Mouse (Mus musculus): ENCODE results near the gene Mier2. TPM values are rescaled to one million over a fixed set of nuclear protein-coding genes. Genes with fewer than 3 reads are reported as not detected.

Mier2 gene
- total RNA-seq, 2 experiments from 2014 or later: 16.1 to 18.2 TPM

GRCm38 (mm10) chr10:79575754-79576153 lies 20.8 kb upstream of the Mier2 start:
- DNase-seq: no peak

- DNase-seq: no peak
These were observed 19.8 kb upstream of the Mier2 start for GRCm38 (mm10) chr10:79574796-79575195.

GRCm38 (mm10) chr10:79574350-79574749 lies 19.4 kb upstream of the Mier2 start:
- no peak for DNase-seq

GRCm38 (mm10) chr10:79573611-79574010 lies 18.6 kb upstream of the Mier2 start:
- no peak for DNase-seq

GRCm38 (mm10) chr10:79571314-79571713 lies 16.3 kb upstream of the Mier2 start:
- DNase-seq: no peak

GRCm38 (mm10) chr10:79569921-79570320 lies 14.9 kb upstream of the Mier2 start:
- no peak for DNase-seq

- DNase-seq: peak; percentile 0
These were observed 4.7 kb upstream of the Mier2 start for GRCm38 (mm10) chr10:79559716-79560115.

GRCm38 (mm10) chr10:79557496-79557895 lies 2.5 kb upstream of the Mier2 start:
- DNase-seq: peak; percentile 0

GRCm38 (mm10) chr10:79556951-79557350 lies 2.0 kb upstream of the Mier2 start:
- DNase-seq: peak; percentile 1

- DNase-seq: peak; percentile 3
These were observed 282 bp upstream of the Mier2 start for GRCm38 (mm10) chr10:79555238-79555724.

- DNase-seq: peak; percentile 4
These were observed 1.3 kb downstream of the Mier2 start for GRCm38 (mm10) chr10:79553691-79554090.

GRCm38 (mm10) chr10:79553176-79553575 lies 1.8 kb downstream of the Mier2 start:
- DNase-seq: peak; percentile 3

GRCm38 (mm10) chr10:79552531-79552930 lies 2.5 kb downstream of the Mier2 start:
- DNase-seq: no peak

GRCm38 (mm10) chr10:79550366-79550765 lies 4.6 kb downstream of the Mier2 start:
- no peak for DNase-seq

GRCm38 (mm10) chr10:79548971-79549723 lies 5.9 kb downstream of the Mier2 start:
- no peak for DNase-seq

- DNase-seq: no peak
These were observed 6.5 kb downstream of the Mier2 start for GRCm38 (mm10) chr10:79548546-79548945.

- DNase-seq: no peak
These were observed 7.8 kb downstream of the Mier2 start for GRCm38 (mm10) chr10:79547148-79547675.

GRCm38 (mm10) chr10:79546483-79546882 lies 8.5 kb downstream of the Mier2 start:
- no peak for DNase-seq

- DNase-seq: no peak
These were observed 9.1 kb downstream of the Mier2 start for GRCm38 (mm10) chr10:79545891-79546290.

- no peak for DNase-seq
These were observed 10.4 kb downstream of the Mier2 start for GRCm38 (mm10) chr10:79544631-79545030.

- no peak for DNase-seq
These were observed 11.0 kb downstream of the Mier2 start for GRCm38 (mm10) chr10:79543884-79544597.

- DNase-seq: no peak
These were observed 12.8 kb downstream of the Mier2 start for GRCm38 (mm10) chr10:79542171-79542570.

- no peak for DNase-seq
These were observed 13.5 kb downstream of the Mier2 start for GRCm38 (mm10) chr10:79541522-79541921.

Data from gastrocnemius, postnatal 10 days (tissue).